Mouse (Mus musculus) erythroblast, adult 5-6 weeks (primary cell): Measurements from ENCODE around the gene Ccdc47. TPM values are rescaled to one million over a fixed set of nuclear protein-coding genes. Genes with fewer than 3 reads are reported as not detected.
A peak's percentile ranks its signal among the peaks of the same experiment; 100 is the strongest.
"Not testable (repeated sequence)": the region's sequence is repeated elsewhere in the genome, so short reads cannot be mapped to it uniquely, and the experiment has no call there.

Source experiments
- ATAC-seq: replicated peaks from 2 replicates; pipeline ENCODE4 v1.8.0; 2016; ENCODE audit warnings: moderate number of reproducible peaks, mild to moderate bottlenecking, moderate TSS enrichment, inconsistent platforms; ENCODE audit not compliant: poor library complexity, low FRiP score, severe bottlenecking
- total RNA-seq, 2 experiments: library from RNA; stranded (forward) in 1 of 2; stranded (reverse) in 1 of 2; fragments of 150-400 nt in 1 of 2; fragments of 200-764, 138-1000 nt in 1 of 2; gene quantifications; 2 replicates each; pipeline versions ENCODE4 v1.2.3 to v1.2.4; 2015 to 2017; ENCODE audit warnings: low replicate concordance in 2 of 2

Ccdc47 gene
- total RNA-seq, 2 experiments from 2014 or later = 15.2 to 57.4 TPM

GRCm38 (mm10) chr11:106200756-106201155, 15.4 kb downstream of the Ccdc47 start:
- no peak for ATAC-seq

- not testable (repeated sequence) for ATAC-seq
These were observed 16.1 kb downstream of the Ccdc47 start for GRCm38 (mm10) chr11:106199997-106200396.

- no peak for ATAC-seq
These were observed 17.9 kb downstream of the Ccdc47 start for GRCm38 (mm10) chr11:106198277-106198676.

GRCm38 (mm10) chr11:106195341-106195740, 20.8 kb downstream of the Ccdc47 start:
- no peak for ATAC-seq

- no peak for ATAC-seq
These were observed 21.3 kb downstream of the Ccdc47 start for GRCm38 (mm10) chr11:106194891-106195290.

GRCm38 (mm10) chr11:106194155-106194541, 22.0 kb downstream of the Ccdc47 start:
- no peak for ATAC-seq

GRCm38 (mm10) chr11:106193371-106194154, 22.6 kb downstream of the Ccdc47 start:
- peak; percentile 91 for ATAC-seq

- ATAC-seq = peak; percentile 54
These were observed 23.3 kb downstream of the Ccdc47 start for GRCm38 (mm10) chr11:106192657-106193370.

GRCm38 (mm10) chr11:106192241-106192640, 23.9 kb downstream of the Ccdc47 start:
- ATAC-seq = no peak

- no peak for ATAC-seq
These were observed 24.4 kb downstream of the Ccdc47 start for GRCm38 (mm10) chr11:106191716-106192115.

- no peak for ATAC-seq
These were observed 28.8 kb downstream of the Ccdc47 start for GRCm38 (mm10) chr11:106187326-106187725.

GRCm38 (mm10) chr11:106180449-106180801, 35.7 kb downstream of the Ccdc47 start:
- no peak for ATAC-seq

GRCm38 (mm10) chr11:106179711-106180448, 36.3 kb downstream of the Ccdc47 start:
- no peak for ATAC-seq

- peak; percentile 85 for ATAC-seq
These were observed 37.9 kb downstream of the Ccdc47 start for GRCm38 (mm10) chr11:106178036-106178782.

- no peak for ATAC-seq
These were observed 39.8 kb downstream of the Ccdc47 start for GRCm38 (mm10) chr11:106176372-106176771.

- ATAC-seq = no peak
These were observed 41.1 kb downstream of the Ccdc47 start for GRCm38 (mm10) chr11:106175081-106175480.

- ATAC-seq = no peak
These were observed 41.8 kb downstream of the Ccdc47 start for GRCm38 (mm10) chr11:106174372-106174771.

GRCm38 (mm10) chr11:106173228-106173627, 42.9 kb downstream of the Ccdc47 start:
- no peak for ATAC-seq

- ATAC-seq = no peak
These were observed 45.3 kb downstream of the Ccdc47 start for GRCm38 (mm10) chr11:106170807-106171206.

- ATAC-seq = no peak
These were observed 48.7 kb downstream of the Ccdc47 start for GRCm38 (mm10) chr11:106167435-106167834.
